Mouse (Mus musculus): Measurements from ENCODE around the gene Clec4f. TPM values are rescaled to one million over a fixed set of nuclear protein-coding genes. Genes with fewer than 3 reads are reported as not detected.

Gene Clec4f
- 1.6 TPM in 1 of 2 replicates, not detected in the other for polyA plus RNA-seq (2011; ENCODE audit: insufficient read depth, insufficient read length, low replicate concordance, missing spikeins)

- TF ChIP-seq CTCF (IDR thresholded peaks at IDR 0.05; ENCODE audit: control insufficient read depth, insufficient read depth, low read length) (no peak), POLR2A (IDR thresholded peaks at IDR 0.05; ENCODE audit: borderline replicate concordance, control insufficient read depth, low read depth, low read length) (no peak)
- no peaks in the 10 kb centered on the region; the same call in 1 of the 2 replicates for H3K4me1 ChIP-seq (ENCODE audit: control insufficient read depth, insufficient read depth, low read length)
- H3K4me3 ChIP-seq (replicated peaks; ENCODE audit: control insufficient read depth, low read depth, low read length) = no peak within 1 kb of the TSS
- no peak within 1 kb of the TSS for H3K27ac ChIP-seq (ENCODE audit: control insufficient read depth, insufficient read depth, low read depth, low read length, poor library complexity)
- 92% methylated on average over 2 of the region's 2 CpGs for WGBS
Measured at GRCm38 (mm10) chr6:83656087-83656486, at the start of gene Clec4f. Gene Clec4f (minus strand): TSS chr6:83656187.

- H3K4me1 ChIP-seq (ENCODE audit: control insufficient read depth, insufficient read depth, low read length) = no peaks in the 10 kb centered on the region
- H3K27ac ChIP-seq (ENCODE audit: control insufficient read depth, insufficient read depth, low read depth, low read length, poor library complexity) = no peak overlapping the region
- H3K4me3 ChIP-seq (replicated peaks; ENCODE audit: control insufficient read depth, low read depth, low read length) = no peak overlapping the region
- TF ChIP-seq CTCF (IDR thresholded peaks at IDR 0.05; ENCODE audit: control insufficient read depth, insufficient read depth, low read length) = no peak
- TF ChIP-seq POLR2A (IDR thresholded peaks at IDR 0.05; ENCODE audit: borderline replicate concordance, control insufficient read depth, low read depth, low read length) = no peak
- WGBS = 24% methylated on average over 5 of the region's 5 CpGs
Measured at GRCm38 (mm10) chr6:83704701-83705100, 48.7 kb upstream of the Clec4f start.

- TF ChIP-seq CTCF (IDR thresholded peaks at IDR 0.05; ENCODE audit: control insufficient read depth, insufficient read depth, low read length) (no peak), POLR2A (IDR thresholded peaks at IDR 0.05; ENCODE audit: borderline replicate concordance, control insufficient read depth, low read depth, low read length) (no peak)
- Histone ChIP-seq H3K4me3 (replicated peaks; ENCODE audit: control insufficient read depth, low read depth, low read length) (no peak overlapping the region), H3K27ac (ENCODE audit: control insufficient read depth, insufficient read depth, low read depth, low read length, poor library complexity) (no peak overlapping the region), H3K4me1 (ENCODE audit: control insufficient read depth, insufficient read depth, low read length) (no peaks in the 10 kb centered on the region)
- 13% methylated on average over 1 of the region's 1 CpGs for WGBS
Measured at GRCm38 (mm10) chr6:83704294-83704693, 48.3 kb upstream of the Clec4f start.

- 3% methylated on average over 10 of the region's 10 CpGs for WGBS
- Histone ChIP-seq H3K4me3 (replicated peaks; ENCODE audit: control insufficient read depth, low read depth, low read length) (no peak overlapping the region), H3K27ac (ENCODE audit: control insufficient read depth, insufficient read depth, low read depth, low read length, poor library complexity) (no peak overlapping the region), H3K4me1 (ENCODE audit: control insufficient read depth, insufficient read depth, low read length) (no peaks in the 10 kb centered on the region)
- TF ChIP-seq CTCF (IDR thresholded peaks at IDR 0.05; ENCODE audit: control insufficient read depth, insufficient read depth, low read length) = no peak
- no peak for TF ChIP-seq POLR2A (IDR thresholded peaks at IDR 0.05; ENCODE audit: borderline replicate concordance, control insufficient read depth, low read depth, low read length)
Measured at GRCm38 (mm10) chr6:83703722-83704078, 47.7 kb upstream of the Clec4f start.

- Histone ChIP-seq H3K4me1 (ENCODE audit: control insufficient read depth, insufficient read depth, low read length) (no peaks in the 10 kb centered on the region), H3K27ac (ENCODE audit: control insufficient read depth, insufficient read depth, low read depth, low read length, poor library complexity) (no peak overlapping the region), H3K4me3 (replicated peaks; ENCODE audit: control insufficient read depth, low read depth, low read length) (no peak overlapping the region)
- TF ChIP-seq CTCF (IDR thresholded peaks at IDR 0.05; ENCODE audit: control insufficient read depth, insufficient read depth, low read length) = no peak
- no peak for TF ChIP-seq POLR2A (IDR thresholded peaks at IDR 0.05; ENCODE audit: borderline replicate concordance, control insufficient read depth, low read depth, low read length)
- 3% methylated on average over 27 of the region's 27 CpGs for WGBS
Measured at GRCm38 (mm10) chr6:83703000-83703721, 47.2 kb upstream of the Clec4f start.

- Histone ChIP-seq H3K4me1 (ENCODE audit: control insufficient read depth, insufficient read depth, low read length) (no peaks in the 10 kb centered on the region), H3K4me3 (replicated peaks; ENCODE audit: control insufficient read depth, low read depth, low read length) (no peak overlapping the region), H3K27ac (ENCODE audit: control insufficient read depth, insufficient read depth, low read depth, low read length, poor library complexity) (no peak overlapping the region)
- 5% methylated on average over 53 of the region's 53 CpGs for WGBS
- TF ChIP-seq POLR2A (IDR thresholded peaks at IDR 0.05; ENCODE audit: borderline replicate concordance, control insufficient read depth, low read depth, low read length) = no peak
- no peak for TF ChIP-seq CTCF (IDR thresholded peaks at IDR 0.05; ENCODE audit: control insufficient read depth, insufficient read depth, low read length)
Measured at GRCm38 (mm10) chr6:83702146-83702999, 46.4 kb upstream of the Clec4f start.

GRCm38 (mm10) chr6:83701001-83701400, 45.0 kb upstream of the Clec4f start:
- H3K4me3 ChIP-seq (replicated peaks; ENCODE audit: control insufficient read depth, low read depth, low read length) = no peak overlapping the region
- TF ChIP-seq CTCF (IDR thresholded peaks at IDR 0.05; ENCODE audit: control insufficient read depth, insufficient read depth, low read length) (no peak), POLR2A (IDR thresholded peaks at IDR 0.05; ENCODE audit: borderline replicate concordance, control insufficient read depth, low read depth, low read length) (no peak)
- WGBS = 4% methylated on average over 11 of the region's 11 CpGs
- no peaks in the 10 kb centered on the region for H3K4me1 ChIP-seq (ENCODE audit: control insufficient read depth, insufficient read depth, low read length)
- H3K27ac ChIP-seq (ENCODE audit: control insufficient read depth, insufficient read depth, low read depth, low read length, poor library complexity) = no peak overlapping the region

GRCm38 (mm10) chr6:83699971-83700370, 44.0 kb upstream of the Clec4f start:
- Histone ChIP-seq H3K4me1 (ENCODE audit: control insufficient read depth, insufficient read depth, low read length) (no peaks in the 10 kb centered on the region), H3K27ac (ENCODE audit: control insufficient read depth, insufficient read depth, low read depth, low read length, poor library complexity) (no peak overlapping the region), H3K4me3 (replicated peaks; ENCODE audit: control insufficient read depth, low read depth, low read length) (no peak overlapping the region)
- no peak for TF ChIP-seq POLR2A (IDR thresholded peaks at IDR 0.05; ENCODE audit: borderline replicate concordance, control insufficient read depth, low read depth, low read length)
- TF ChIP-seq CTCF (IDR thresholded peaks at IDR 0.05; ENCODE audit: control insufficient read depth, insufficient read depth, low read length) = no peak
- WGBS = 7% methylated on average over 5 of the region's 5 CpGs
